8 mouse cellular contexts compared by ENCODE assay signal in the genomic region with DNA sequence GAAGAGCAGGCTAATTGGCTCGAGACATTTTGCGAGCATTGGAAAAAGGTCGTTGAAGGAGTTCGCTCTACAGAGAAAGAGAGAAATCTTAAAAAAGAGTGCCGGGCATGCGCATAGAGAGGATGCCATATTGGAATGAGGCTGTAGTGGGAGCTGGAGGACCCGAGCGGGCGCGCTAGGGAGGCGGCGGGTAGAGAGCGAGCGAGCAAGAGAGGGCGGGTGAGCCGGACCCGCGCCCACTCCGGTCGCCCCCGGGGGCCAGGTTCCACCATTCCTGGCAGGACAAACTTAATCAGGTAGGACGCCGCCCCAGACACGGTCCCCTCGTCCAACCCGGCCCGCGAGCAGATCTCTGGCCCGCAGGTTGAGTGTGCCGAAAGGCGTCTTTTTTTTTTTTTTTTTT. TPM values are rescaled to one million over a fixed set of nuclear protein-coding genes. Genes with fewer than 3 reads are reported as not detected.
DNase-seq lines count a peak whose midpoint lies in the region; ATAC-seq and TF ChIP-seq lines count a peak whose summit lies in the region.

No protein-coding gene starts in this region.

- ATAC-seq in forebrain, embryonic 12.5 days (ENCODE audit: low FRiP score): peak; percentile 86
- peak; percentile 71 for ATAC-seq in heart, embryonic 16.5 days (replicated peaks; ENCODE audit: extremely low read depth, insufficient read depth, low FRiP score)
- peak; percentile 86 for ATAC-seq in neural tube, embryonic 15.5 days (ENCODE audit: low FRiP score)

- peaks cover 75% of the 10 kb centered on the region for H3K27me3 ChIP-seq in forebrain, embryonic 12.5 days
- H3K27me3 ChIP-seq in heart, embryonic 16.5 days (ENCODE audit: control insufficient read depth, insufficient read depth, low read length): peaks cover 56% of the 10 kb centered on the region
- H3K27me3 ChIP-seq in neural tube, embryonic 15.5 days (replicated peaks): peaks cover 51% of the 10 kb centered on the region
- peaks cover 24% of the 10 kb centered on the region for H3K27me3 ChIP-seq in thymus, adult 2 months (ENCODE audit: control insufficient read depth, insufficient read depth, low read length)

- H3K4me2 ChIP-seq in forebrain, embryonic 12.5 days: peak overlapping the region; percentile 93
- peak overlapping the region; percentile 99 for H3K4me2 ChIP-seq in heart, embryonic 16.5 days (ENCODE audit: low read depth, low read length)
- H3K4me2 ChIP-seq in neural tube, embryonic 15.5 days: peak overlapping the region; percentile 96

- TF ChIP-seq POLR2A in brain, embryonic 14.5 days (IDR thresholded peaks at IDR 0.05; ENCODE audit: borderline replicate concordance, extremely low read depth, insufficient read depth, insufficient read length, poor library complexity, severe bottlenecking): no peak
- TF ChIP-seq POLR2A in lung, adult 2 months (IDR thresholded peaks at IDR 0.05; ENCODE audit: borderline replicate concordance, extremely low read depth, low read depth, low read length): no peak
- TF ChIP-seq POLR2A in thymus, adult 2 months (IDR thresholded peaks at IDR 0.05; ENCODE audit: control insufficient read depth, extremely low read depth, insufficient read depth, low read length, poor library complexity): no peak

- H3K9ac ChIP-seq in forebrain, embryonic 12.5 days: no peak overlapping the region; the same call in 1 of the 2 replicates
- H3K9ac ChIP-seq in heart, embryonic 16.5 days (ENCODE audit: low read length): peak overlapping the region; percentile 70
- peak overlapping the region; percentile 58 for H3K9ac ChIP-seq in neural tube, embryonic 15.5 days (replicated peaks)

- H3K4me3 ChIP-seq in forebrain, embryonic 12.5 days (replicated peaks): peak overlapping the region; percentile 57
- peak overlapping the region; percentile 66 for H3K4me3 ChIP-seq in heart, embryonic 16.5 days (ENCODE audit: low read length)
- peak overlapping the region; percentile 55 for H3K4me3 ChIP-seq in lung, adult 2 months (replicated peaks; ENCODE audit: extremely low read depth, low read depth, low read length)
- peak overlapping the region; percentile 71 for H3K4me3 ChIP-seq in neural tube, embryonic 15.5 days (replicated peaks)
- H3K4me3 ChIP-seq in thymus, adult 2 months (ENCODE audit: control insufficient read depth, insufficient read depth, low read length): peak overlapping the region; percentile 97

- H3K36me3 ChIP-seq in forebrain, embryonic 12.5 days (replicated peaks): no peaks in the 10 kb centered on the region
- no peaks in the 10 kb centered on the region for H3K36me3 ChIP-seq in heart, embryonic 16.5 days (ENCODE audit: control insufficient read depth, insufficient read depth)
- H3K36me3 ChIP-seq in neural tube, embryonic 15.5 days: no peaks in the 10 kb centered on the region
- no peaks in the 10 kb centered on the region for H3K36me3 ChIP-seq in thymus, adult 2 months (ENCODE audit: control insufficient read depth, insufficient read depth, low read length)

- TF ChIP-seq CTCF in brain, embryonic 14.5 days (IDR thresholded peaks at IDR 0.05; ENCODE audit: borderline replicate concordance, extremely low read depth, insufficient read depth, insufficient read length): peak; percentile 39; the same call in 1 of the 2 replicates
- no peak for TF ChIP-seq CTCF in lung, adult 2 months (IDR thresholded peaks at IDR 0.05; ENCODE audit: insufficient read depth, low read length)
- TF ChIP-seq CTCF in thymus, adult 2 months (IDR thresholded peaks at IDR 0.05; ENCODE audit: borderline replicate concordance, control insufficient read depth, extremely low read depth, insufficient read depth, low read length, poor library complexity): no peak

- no peaks in the 10 kb centered on the region for H3K9me3 ChIP-seq in forebrain, embryonic 12.5 days
- H3K9me3 ChIP-seq in heart, embryonic 16.5 days (replicated peaks; ENCODE audit: control insufficient read depth, low read length): 0 out of 2 replicates have a peak, but pooled peaks cover 4% of the 10 kb centered on the region
- no peaks in the 10 kb centered on the region for H3K9me3 ChIP-seq in neural tube, embryonic 15.5 days (replicated peaks)

- DNase-seq in CD8-positive naive resting alpha-beta T cell, adult 2 months (ENCODE audit: low read depth in 2 of 2, low spot score in 2 of 2): peak; percentile 41 to 50
- DNase-seq in brain, embryonic 14.5 days (ENCODE audit: low read depth): peak; percentile 92
- DNase-seq in kidney, postnatal 25 days: peak; percentile 65 to 72
- peak; percentile 12 for DNase-seq in lung, adult 2 months
- peak; percentile 68 for DNase-seq in thymus, adult 2 months

- peaks cover 23% of the 10 kb centered on the region for H3K4me1 ChIP-seq in forebrain, embryonic 12.5 days
- peaks cover 14% of the 10 kb centered on the region for H3K4me1 ChIP-seq in heart, embryonic 16.5 days (ENCODE audit: control insufficient read depth, insufficient read depth, low read length)
- H3K4me1 ChIP-seq in lung, adult 2 months (ENCODE audit: control insufficient read depth, insufficient read depth, low read length): peaks cover 8% of the 10 kb centered on the region
- peaks cover 30% of the 10 kb centered on the region for H3K4me1 ChIP-seq in neural tube, embryonic 15.5 days
- H3K4me1 ChIP-seq in thymus, adult 2 months (replicated peaks; ENCODE audit: control insufficient read depth, insufficient read depth, low read length): peaks cover 21% of the 10 kb centered on the region

- WGBS in forebrain, embryonic 12.5 days: under 1% methylated on average over 31 of the region's 31 CpGs
- under 1% methylated on average over 31 of the region's 31 CpGs for WGBS in heart, embryonic 16.5 days
- under 1% methylated on average over 31 of the region's 31 CpGs for WGBS in lung, adult 2 months
- 0% methylated on average over 28 of the region's 31 CpGs for WGBS in neural tube, embryonic 15.5 days
- 1% methylated on average over 31 of the region's 31 CpGs for WGBS in thymus, adult 2 months

- H3K27ac ChIP-seq in forebrain, embryonic 12.5 days: no peak overlapping the region
- H3K27ac ChIP-seq in heart, embryonic 16.5 days (ENCODE audit: low read length): no peak overlapping the region
- H3K27ac ChIP-seq in neural tube, embryonic 15.5 days (replicated peaks): peak overlapping the region; percentile 68; the same call in 1 of the 2 replicates
- H3K27ac ChIP-seq in thymus, adult 2 months (ENCODE audit: control insufficient read depth, insufficient read depth, low read length): no peak overlapping the region

RNA-seq across cellular contexts. Expression of gene Sfmbt2, which starts 2.0 kb away (rescaled TPM):
- 1.9 and 2.9 TPM in 2 replicates for polyA plus RNA-seq in brain, embryonic 14.5 days (2012; rRNA removed)
- 1.5 and 2.3 TPM in 2 replicates for polyA plus RNA-seq in forebrain, embryonic 12.5 days (2016; fragmentation: Nextera tagmentation; extraction: Ambion mirVana)
- 1.2 and 1.3 TPM in 2 replicates for polyA plus RNA-seq in heart, embryonic 16.5 days (2015; fragmentation: Nextera tagmentation; extraction: Ambion mirVana)
- 0.42 and 0.46 TPM in 2 replicates for polyA plus RNA-seq in lung, adult 2 months (2012; rRNA removed)
- polyA plus RNA-seq in neural tube, embryonic 15.5 days (2015; fragmentation: Nextera tagmentation; extraction: Ambion mirVana): 6.5 and 7.1 TPM in 2 replicates
- 1.6 and 1.7 TPM in 2 replicates for polyA plus RNA-seq in thymus, adult 2 months (2012; rRNA removed)

Comparison
In these comparisons a context has a peak if more than half of its experiments do, and no peak if none do; other contexts are left out.
1. DNase-seq: peak in every context shown above with its lines; median percentile 92 in brain, embryonic 14.5 days; 68 in kidney, postnatal 25 days; 68 in thymus, adult 2 months; 46 in CD8-positive naive resting alpha-beta T cell, adult 2 months; 12 in lung, adult 2 months.